Mouse (Mus musculus) leukemia stem cell, adult 10-12 weeks (primary cell): ENCODE measurements around the gene Anxa8. TPM values are rescaled to one million over a fixed set of nuclear protein-coding genes. Genes with fewer than 3 reads are reported as not detected.

Experiments
- polyA plus RNA-seq: library from polyadenylated mRNA; stranded (reverse); fragments of >175 nt; gene quantifications from 2 replicates; pipeline ENCODE4 v1.2.3, GENCODE M21; 2012; ENCODE audit warnings: low replicate concordance

Gene Anxa8
- not detected in 2 replicates for polyA plus RNA-seq

DNA sequence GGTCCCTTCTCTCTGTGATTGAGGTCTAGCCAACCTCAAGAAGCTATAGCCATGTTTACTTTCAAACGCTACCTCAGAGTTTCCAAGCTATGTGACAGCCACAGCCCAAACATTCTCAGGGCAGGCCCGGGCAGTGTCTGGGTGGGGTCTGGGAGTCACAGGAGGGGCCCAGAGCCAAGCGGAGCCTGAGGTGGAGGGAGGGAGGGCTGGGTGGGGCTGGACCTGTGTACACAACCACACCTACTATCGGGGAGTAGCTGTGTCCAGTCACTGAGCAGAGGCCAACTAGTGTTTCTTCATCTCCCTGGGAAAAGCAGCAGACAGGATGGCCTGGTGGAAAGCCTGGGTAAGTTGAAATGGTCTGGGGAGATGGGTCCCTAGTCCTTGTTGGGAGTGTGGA is at the start of gene Anxa8:
Gene Anxa8, plus strand, starts transcription at position 251 of the 400 bp plus-strand sequence.

DNA sequence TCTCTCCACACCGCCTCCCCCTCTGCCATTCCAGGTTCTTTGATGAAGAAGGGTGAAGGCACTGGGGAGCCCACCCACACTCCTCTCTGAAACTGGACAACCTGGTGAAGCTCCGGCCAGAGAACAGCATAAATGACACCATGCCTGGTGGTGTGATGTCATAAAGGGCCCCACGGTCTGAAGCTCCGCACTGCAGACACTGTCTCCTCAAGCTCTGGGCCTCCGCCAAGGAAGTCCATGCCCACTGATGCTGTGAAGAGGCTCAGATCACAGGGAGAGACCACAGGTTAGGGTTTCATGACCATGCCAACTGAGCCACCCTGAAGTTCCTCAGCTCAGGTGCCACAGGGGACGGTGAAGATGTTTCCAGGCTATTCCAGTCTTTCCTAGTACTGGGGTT is 33.3 kb upstream of the Anxa8 start, which contains the start of gene Antxrl:
Gene Antxrl, plus strand, starts transcription at position 192 of the 400 bp plus-strand sequence.

GRCm38 (mm10) chr14:34102601-34103000 is 16.8 kb downstream of the Anxa8 start, which contains the start of gene A630023A22Rik:
TSS of gene A630023A22Rik (minus strand) at chr14:34102754.

Other genes starting within 250 kb of the Anxa8 start
- 0.05 TPM in 1 of 2 replicates, not detected in the other for gene Gdf10, start 162.4 kb upstream of the Anxa8 start, polyA plus RNA-seq
- gene Gdf2, start 144.9 kb upstream of the Anxa8 start, polyA plus RNA-seq = not detected in 2 replicates
- gene Rbp3, start 132.0 kb upstream of the Anxa8 start, polyA plus RNA-seq = not detected in 2 replicates
- not detected in 2 replicates for gene Zfp488, start 107.2 kb upstream of the Anxa8 start, polyA plus RNA-seq
- not detected in 2 replicates for gene Gm30083, start 70.8 kb upstream of the Anxa8 start, polyA plus RNA-seq
- not detected in 2 replicates for gene Gm5460, start 69.2 kb upstream of the Anxa8 start, polyA plus RNA-seq
- not detected in 2 replicates for gene Antxrl, start 33.3 kb upstream of the Anxa8 start, polyA plus RNA-seq
- gene A630023A22Rik, start 16.8 kb downstream of the Anxa8 start, polyA plus RNA-seq = not detected in 2 replicates
- gene Npy4r, start 66.5 kb downstream of the Anxa8 start, polyA plus RNA-seq = not detected in 2 replicates
- gene Gprin2, start 115.7 kb downstream of the Anxa8 start, polyA plus RNA-seq = not detected in 2 replicates
- gene Syt15, start 133.6 kb downstream of the Anxa8 start, polyA plus RNA-seq = 0.14 and 0.55 TPM in 2 replicates
- gene Shld2, start 224.5 kb downstream of the Anxa8 start, polyA plus RNA-seq = 6.3 and 6.8 TPM in 2 replicates
- gene Glud1, start 224.7 kb downstream of the Anxa8 start, polyA plus RNA-seq = 25.0 and 63.0 TPM in 2 replicates